Comparison of ENCODE assay signal across 9 mouse cellular contexts in the genomic region with DNA sequence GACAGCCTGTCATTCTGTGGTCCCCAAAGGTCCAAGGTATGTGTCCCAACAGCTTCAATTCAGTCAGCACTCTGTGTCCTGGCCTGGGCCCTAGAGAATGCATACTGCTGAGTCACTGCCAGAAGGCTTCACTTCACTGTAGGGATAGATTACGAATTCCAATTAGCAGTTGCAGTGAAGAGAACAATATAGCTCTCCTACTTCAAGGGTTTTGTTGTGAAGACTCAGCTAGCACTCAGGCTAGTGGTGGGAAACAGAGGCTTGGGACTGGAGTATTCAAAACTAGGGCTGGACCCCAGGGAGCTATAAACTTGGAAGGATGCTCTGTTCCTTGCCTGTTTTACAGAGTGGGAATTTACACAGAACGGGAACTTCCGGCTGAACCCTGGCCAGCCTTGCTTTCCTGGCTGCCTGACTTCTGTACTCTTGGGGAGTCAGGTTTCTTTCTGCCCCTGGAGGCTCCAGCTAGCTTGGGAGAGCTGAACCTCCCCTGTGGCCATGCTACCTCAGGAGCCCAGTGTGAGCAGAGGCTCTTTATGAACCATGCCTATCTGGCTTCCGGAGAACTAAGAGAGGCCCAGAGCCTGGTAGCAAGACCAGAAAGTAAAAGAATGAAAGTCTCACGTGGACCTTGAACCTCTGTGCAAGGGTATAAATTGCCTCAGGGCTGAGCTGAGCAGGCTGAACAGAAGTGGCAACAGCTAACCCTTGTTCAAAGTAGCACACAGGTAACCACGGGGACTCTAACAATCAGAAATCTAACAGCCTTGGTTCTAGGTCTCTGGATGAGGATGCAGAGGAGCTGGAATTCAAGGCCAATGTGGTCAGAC. TPM values are rescaled to one million over a fixed set of nuclear protein-coding genes. Genes with fewer than 3 reads are reported as not detected.
DNase-seq lines count a peak whose midpoint lies in the region; ATAC-seq and TF ChIP-seq lines count a peak whose summit lies in the region.
"Had no signal": no experiment of that assay in that cellular context is flagged by ENCODE, and none has a peak within 500 bp of the region (broad histone marks: within the 10 kb centered on the region; RNA-seq: fewer than 3 reads in every experiment).

No protein-coding gene starts in this region.

- H3K9me3 ChIP-seq in forebrain, postnatal 0 days (ENCODE audit: low read length): no peaks in the 10 kb centered on the region
- no peaks in the 10 kb centered on the region for H3K9me3 ChIP-seq in forebrain, embryonic 13.5 days (replicated peaks)
- no peaks in the 10 kb centered on the region for H3K9me3 ChIP-seq in heart, embryonic 14.5 days (ENCODE audit: control insufficient read depth, low read length)
- H3K9me3 ChIP-seq in limb, embryonic 10.5 days (replicated peaks): no peaks in the 10 kb centered on the region

- no peak for ATAC-seq in forebrain, postnatal 0 days
- no peak for ATAC-seq in forebrain, embryonic 13.5 days
- ATAC-seq in heart, embryonic 14.5 days (ENCODE audit: insufficient number of reproducible peaks, insufficient read depth, low FRiP score, low read depth): no peak; the same call in 1 of the 2 replicates
- no peak for ATAC-seq in CD4-positive, CD25-positive, alpha-beta regulatory T cell, adult 4 months

- H3K27me3 ChIP-seq in forebrain, postnatal 0 days (ENCODE audit: insufficient read depth, low read length): no peaks in the 10 kb centered on the region
- H3K27me3 ChIP-seq in forebrain, embryonic 13.5 days: no peaks in the 10 kb centered on the region
- H3K27me3 ChIP-seq in heart, embryonic 14.5 days (ENCODE audit: control insufficient read depth, insufficient read depth, low read length): no peaks in the 10 kb centered on the region
- no peaks in the 10 kb centered on the region for H3K27me3 ChIP-seq in limb, embryonic 10.5 days (ENCODE audit: low read depth, poor library complexity, severe bottlenecking)

- TF ChIP-seq CTCF in forebrain, postnatal 0 days (IDR thresholded peaks at IDR 0.05; ENCODE audit: low read depth): no peak

- no peak overlapping the region for H3K4me2 ChIP-seq in forebrain, postnatal 0 days (ENCODE audit: low read depth)
- H3K4me2 ChIP-seq in forebrain, embryonic 13.5 days: no peak overlapping the region
- no peak overlapping the region for H3K4me2 ChIP-seq in heart, embryonic 14.5 days (ENCODE audit: low read length)

- DNase-seq in forebrain, postnatal 0 days: peak; percentile 8
- peak; percentile 28 for DNase-seq in embryo, embryonic 10 days (ENCODE audit: low spot score)
- DNase-seq in limb, embryonic 10.5 days (ENCODE audit: low spot score): no peak
- no peak for DNase-seq in frontal cortex, postnatal 14 days (ENCODE audit: low spot score in 2 of 2)
- DNase-seq in spleen, postnatal 10 days (ENCODE audit: low spot score in 2 of 2): no peak

- 54% methylated on average over 6 of the region's 6 CpGs for WGBS in forebrain, postnatal 0 days
- 62% methylated on average over 6 of the region's 6 CpGs for WGBS in forebrain, embryonic 13.5 days
- WGBS in heart, embryonic 14.5 days: 49% methylated on average over 6 of the region's 6 CpGs
- WGBS in limb, embryonic 10.5 days: 59% methylated on average over 6 of the region's 6 CpGs

- H3K4me3 ChIP-seq in forebrain, postnatal 0 days (ENCODE audit: low read depth, low read length): no peak overlapping the region
- no peak overlapping the region for H3K4me3 ChIP-seq in forebrain, embryonic 13.5 days
- no peak overlapping the region for H3K4me3 ChIP-seq in heart, embryonic 14.5 days (ENCODE audit: control insufficient read depth in 1 of 2, insufficient read depth in 1 of 2, low read depth in 1 of 2, low read length in 2 of 2)
- no peak overlapping the region for H3K4me3 ChIP-seq in limb, embryonic 10.5 days

- H3K9ac ChIP-seq in forebrain, postnatal 0 days: no peak overlapping the region
- H3K9ac ChIP-seq in forebrain, embryonic 13.5 days: no peak overlapping the region
- H3K9ac ChIP-seq in heart, embryonic 14.5 days (ENCODE audit: low read length): no peak overlapping the region

- H3K4me1 ChIP-seq in forebrain, postnatal 0 days (ENCODE audit: insufficient read depth): no peaks in the 10 kb centered on the region
- H3K4me1 ChIP-seq in forebrain, embryonic 13.5 days: no peaks in the 10 kb centered on the region; the same call in 1 of the 2 replicates
- H3K4me1 ChIP-seq in heart, embryonic 14.5 days (ENCODE audit: control insufficient read depth in 2 of 2, insufficient read depth in 2 of 2, low read length in 2 of 2): peaks cover 10 to 11% of the 10 kb centered on the region in 2 experiments
- peaks cover 18% of the 10 kb centered on the region for H3K4me1 ChIP-seq in limb, embryonic 10.5 days

- H3K36me3 ChIP-seq in forebrain, postnatal 0 days (ENCODE audit: insufficient read depth): no peaks in the 10 kb centered on the region
- H3K36me3 ChIP-seq in forebrain, embryonic 13.5 days (ENCODE audit: poor library complexity, severe bottlenecking): no peaks in the 10 kb centered on the region
- no peaks in the 10 kb centered on the region for H3K36me3 ChIP-seq in heart, embryonic 14.5 days (ENCODE audit: control insufficient read depth, insufficient read depth, low read length)
- H3K36me3 ChIP-seq in limb, embryonic 10.5 days: no peaks in the 10 kb centered on the region

- H3K27ac ChIP-seq in forebrain, postnatal 0 days (ENCODE audit: low read depth, low read length): no peak overlapping the region
- no peak overlapping the region for H3K27ac ChIP-seq in forebrain, embryonic 13.5 days
- peak overlapping the region; percentile 19 to 39 for H3K27ac ChIP-seq in heart, embryonic 14.5 days (replicated peaks in 1 of 2; ENCODE audit: control insufficient read depth in 1 of 2, insufficient read depth in 1 of 2, low read depth in 2 of 2, low read length in 2 of 2)
- H3K27ac ChIP-seq in limb, embryonic 10.5 days: peak overlapping the region; percentile 68
- H3K27ac ChIP-seq: macrophage had no signal

RNA-seq across cellular contexts. Expression of gene Mrvi1, which starts 40.3 kb away (rescaled TPM):
- total RNA-seq in forebrain, postnatal 0 days (2014; rRNA removed): 2.7 and 2.8 TPM in 2 replicates
- 0.25 and 0.44 TPM in 2 replicates for polyA plus RNA-seq in forebrain, postnatal 0 days (2015; fragmentation: Nextera tagmentation; extraction: Ambion mirVana)
- 0.49 and 0.58 TPM in 2 replicates for polyA plus RNA-seq in forebrain, embryonic 13.5 days (2015; fragmentation: Nextera tagmentation; extraction: Ambion mirVana)
- polyA plus RNA-seq in heart, embryonic 14.5 days (2014; fragmentation: Nextera tagmentation; extraction: Ambion mirVana): 6.0 and 6.3 TPM in 2 replicates
- 0.49 and 1.3 TPM in 2 replicates for polyA plus RNA-seq in limb, embryonic 10.5 days (2016; fragmentation: Nextera tagmentation; extraction: Ambion mirVana)
- polyA plus RNA-seq in CD4-positive, CD25-positive, alpha-beta regulatory T cell, adult 4 months (2017; shearing (Covaris generic)): under 1 TPM; 0.48 to 0.85 TPM

Comparison
In these comparisons a context has a peak if more than half of its experiments do, and no peak if none do; other contexts are left out.
1. DNase-seq: peak in forebrain, postnatal 0 days (single experiment) and embryo, embryonic 10 days (single experiment); none in limb, embryonic 10.5 days (single experiment), frontal cortex, postnatal 14 days (0 of 2) and spleen, postnatal 10 days (0 of 2).
2. H3K27ac ChIP-seq: peak in heart, embryonic 14.5 days (2 of 2) and limb, embryonic 10.5 days (single experiment); none in forebrain, postnatal 0 days (single experiment) and forebrain, embryonic 13.5 days (single experiment).